Mouse (Mus musculus) brain, embryonic 14.5 days (tissue): Measurements from ENCODE around the gene Egfl6. TPM values are rescaled to one million over a fixed set of nuclear protein-coding genes. Genes with fewer than 3 reads are reported as not detected.
A peak's percentile ranks its signal among the peaks of the same experiment; 100 is the strongest.

Experiments used
- DNase-seq: peaks from one replicate; pipeline ENCODE4 v3.0.0-alpha.2; 2011; ENCODE audit warnings: low read depth
- CTCF ChIP-seq: fragments of 200-500 bp; IDR thresholded peaks from 2 replicates; pipeline ENCODE4 v1.5.1; 2012; ENCODE audit warnings: inconsistent platforms, mild to moderate bottlenecking, moderate library complexity, borderline replicate concordance; ENCODE audit not compliant: insufficient read depth, insufficient read length; ENCODE audit errors: extremely low read depth
- POLR2A ChIP-seq: fragments of 200-500 bp; IDR thresholded peaks from 2 replicates; pipeline ENCODE4 v1.6.1; 2012; ENCODE audit warnings: mild to moderate bottlenecking, inconsistent platforms, borderline replicate concordance; ENCODE audit not compliant: poor library complexity, insufficient read depth, insufficient read length, severe bottlenecking; ENCODE audit errors: extremely low read depth
- polyA plus RNA-seq: library from polyadenylated mRNA; depleted of rRNA; stranded (reverse); fragments of >200 nt; gene quantifications from 2 replicates; pipeline ENCODE4 v1.2.3, GENCODE M21; 2012; rRNA removed

The Egfl6 gene
- polyA plus RNA-seq, result 4.2 and 7.9 TPM in 2 replicates

DNA sequence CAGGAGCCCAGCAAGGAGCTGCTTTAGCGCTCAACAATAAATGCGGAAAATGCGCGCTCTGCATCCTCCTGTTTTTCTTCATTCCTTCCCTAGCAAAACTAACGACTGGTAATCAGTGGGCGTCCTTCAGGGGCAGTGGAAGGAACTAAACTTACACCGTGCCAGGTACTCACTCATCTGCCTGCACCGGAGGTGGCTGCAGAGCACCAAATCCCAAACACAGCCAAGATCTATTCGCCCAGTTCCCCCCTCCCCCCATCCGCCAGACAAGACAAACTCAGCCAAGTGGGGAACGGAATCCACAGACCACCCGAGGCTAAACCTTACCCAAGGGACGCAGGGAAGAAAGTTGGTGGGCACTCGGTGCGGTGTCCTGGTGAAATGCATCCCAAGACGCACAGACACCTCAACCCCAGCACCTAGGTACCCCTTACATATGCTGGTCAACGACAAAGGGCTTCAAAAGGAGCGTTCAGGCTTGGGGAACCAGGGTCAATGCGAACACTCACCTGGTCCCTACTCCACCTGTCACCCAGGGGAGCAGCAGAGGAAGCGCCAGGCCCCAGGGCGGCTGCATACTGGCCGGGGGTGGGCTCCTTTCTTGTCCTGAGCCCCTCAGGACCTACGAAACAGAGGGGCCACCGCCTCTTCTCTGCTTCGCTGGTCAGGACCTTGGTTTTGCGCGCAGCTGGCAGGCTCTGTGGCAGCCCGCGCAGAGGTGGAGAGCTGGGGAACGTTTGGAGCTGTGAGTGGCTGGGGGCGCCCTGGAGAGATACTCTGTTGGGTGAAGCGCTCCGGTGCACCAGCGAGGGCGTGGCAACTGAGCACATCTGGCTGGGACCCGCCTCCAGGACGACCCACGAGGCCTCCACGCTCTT is at the start of gene Egfl6:
TSS of gene Egfl6 (minus strand) at position 774 of the 878 bp plus-strand sequence.
- peak; percentile 10 for DNase-seq
- no peak for TF ChIP-seq CTCF
- no peak for TF ChIP-seq POLR2A

DNA sequence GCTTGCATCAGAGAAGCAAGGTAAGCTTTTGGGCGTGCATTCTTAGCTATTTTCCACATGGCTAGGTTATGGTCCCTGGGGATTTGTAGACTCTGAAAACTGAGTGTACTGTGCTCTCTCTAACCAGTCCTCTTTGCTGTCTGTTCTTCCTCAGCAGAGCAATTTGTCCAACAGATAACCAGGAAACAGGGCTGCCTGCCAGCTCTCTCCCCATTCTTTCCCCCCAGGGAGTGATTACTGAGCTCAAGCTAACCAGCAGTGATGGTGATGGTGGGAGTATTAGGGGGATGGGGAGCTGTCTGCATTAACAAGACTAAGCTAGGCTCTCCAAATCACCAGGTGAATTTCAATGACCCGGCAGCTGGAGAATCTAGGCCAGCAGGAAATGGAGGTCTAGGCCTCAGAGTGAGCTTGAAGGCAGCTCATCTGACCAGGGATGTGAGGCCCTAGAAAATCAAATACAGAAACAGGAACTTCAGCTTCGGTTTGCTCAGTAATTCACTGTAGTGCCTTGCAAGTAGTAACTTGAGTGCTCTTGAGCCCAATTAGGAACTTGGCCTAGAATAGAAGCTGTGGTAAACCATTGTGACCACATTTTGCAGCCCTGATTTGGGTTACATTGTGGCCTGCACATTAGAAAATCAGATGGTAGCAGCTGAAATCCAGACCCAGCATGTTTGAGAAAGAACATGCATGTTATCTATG is 41.5 kb upstream of the Egfl6 start:
- no peak for TF ChIP-seq POLR2A
- no peak for TF ChIP-seq CTCF
- DNase-seq, result no peak

DNA sequence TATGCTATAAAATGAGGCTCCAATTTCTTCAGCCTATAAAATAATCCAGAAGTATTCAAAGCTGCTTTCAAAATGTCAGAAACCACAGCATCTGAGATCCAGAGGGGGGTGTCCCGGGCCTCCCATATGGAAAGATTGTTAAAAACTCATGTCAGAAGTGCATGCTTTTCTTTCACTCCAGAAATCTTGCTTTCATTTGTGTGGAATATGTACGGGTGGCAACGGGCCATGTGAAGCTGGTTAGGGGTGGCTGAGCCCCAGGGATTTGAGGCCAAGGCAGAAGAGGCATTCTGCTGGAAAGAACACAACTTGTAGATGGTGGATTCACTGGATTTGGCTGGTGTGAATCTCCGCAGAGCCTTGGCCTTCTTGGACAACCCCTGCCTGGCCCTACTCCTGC is 40.7 kb upstream of the Egfl6 start:
- no peak for TF ChIP-seq POLR2A
- no peak for TF ChIP-seq CTCF
- no peak for DNase-seq

DNA sequence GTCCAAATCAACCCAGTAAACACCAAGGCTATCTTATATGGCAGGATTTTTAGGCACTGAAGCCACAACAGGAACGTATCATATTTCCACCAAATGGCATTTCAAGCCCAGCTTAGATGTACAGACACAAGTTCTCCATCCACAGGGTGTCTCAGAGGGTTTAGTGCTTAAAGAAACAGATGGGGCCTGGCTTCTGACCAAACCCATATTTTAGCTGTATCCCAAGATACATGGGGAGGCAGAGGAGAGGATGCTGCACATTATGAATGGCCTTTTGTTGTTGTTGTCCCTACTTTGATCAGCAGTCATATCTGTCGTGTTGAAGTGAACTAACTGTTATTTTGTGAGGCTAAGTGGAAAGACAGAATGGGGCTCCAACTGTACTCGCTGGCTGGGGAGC is 37.7 kb upstream of the Egfl6 start:
- DNase-seq, result peak; percentile 42
- TF ChIP-seq CTCF (no peak), POLR2A (no peak)

DNA sequence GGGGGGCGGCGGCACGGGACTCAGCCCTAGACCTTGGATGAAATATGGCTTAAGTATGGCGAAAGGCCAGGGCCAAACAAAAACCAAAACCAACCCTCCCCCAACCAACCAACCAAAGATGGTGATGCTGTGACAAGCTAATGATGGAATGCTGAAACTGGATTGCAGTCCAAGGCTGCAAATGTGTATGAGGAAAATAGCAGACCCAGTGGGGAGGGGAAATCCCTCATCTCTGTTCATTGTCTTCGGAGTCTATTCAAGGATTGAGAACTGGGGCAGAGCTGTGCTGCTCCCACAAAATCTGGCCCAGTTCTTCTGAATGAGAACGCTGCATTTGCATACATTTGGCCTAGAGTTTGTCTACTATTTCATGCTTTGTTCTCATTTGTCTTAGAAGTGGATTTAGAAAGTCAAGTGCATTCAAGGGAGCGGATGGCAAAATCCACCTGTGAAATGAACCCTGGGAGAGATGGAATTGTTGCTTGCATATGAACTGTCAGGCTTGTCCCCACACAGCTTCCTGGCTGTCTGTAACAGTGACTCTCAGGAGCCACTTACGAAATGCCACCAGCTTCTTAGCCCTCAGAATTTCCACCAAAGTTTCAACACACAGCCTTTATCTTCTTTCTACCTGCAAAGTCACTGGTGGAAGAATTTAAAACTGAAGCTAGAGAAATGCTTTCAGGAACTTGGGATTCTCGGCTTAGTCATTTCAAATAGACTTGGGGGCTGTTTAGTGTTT is 36.2 kb upstream of the Egfl6 start:
- TF ChIP-seq CTCF, result no peak
- TF ChIP-seq POLR2A, result no peak
- DNase-seq, result peak; percentile 61

DNA sequence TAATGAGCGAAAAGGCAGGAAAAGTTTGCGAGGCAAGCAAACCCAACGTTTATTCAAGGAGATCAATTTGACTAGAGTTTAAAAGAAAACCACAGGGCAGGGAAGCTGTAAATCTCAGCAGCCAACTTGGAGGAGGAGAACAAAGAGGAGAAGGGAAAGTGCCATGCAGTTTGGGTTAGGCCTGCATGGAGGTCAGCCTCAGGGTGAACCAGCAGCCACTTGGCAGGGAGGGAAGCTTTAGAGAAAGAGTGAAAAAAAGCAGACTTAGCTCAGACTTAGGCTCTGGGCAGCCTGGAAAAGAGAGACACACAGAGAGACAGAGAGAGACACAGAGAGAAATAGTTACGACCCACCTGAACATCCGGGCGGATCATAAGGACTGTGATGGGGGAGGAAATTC is 35.4 kb upstream of the Egfl6 start:
- TF ChIP-seq POLR2A (no peak), CTCF (no peak)
- DNase-seq, result no peak

DNA sequence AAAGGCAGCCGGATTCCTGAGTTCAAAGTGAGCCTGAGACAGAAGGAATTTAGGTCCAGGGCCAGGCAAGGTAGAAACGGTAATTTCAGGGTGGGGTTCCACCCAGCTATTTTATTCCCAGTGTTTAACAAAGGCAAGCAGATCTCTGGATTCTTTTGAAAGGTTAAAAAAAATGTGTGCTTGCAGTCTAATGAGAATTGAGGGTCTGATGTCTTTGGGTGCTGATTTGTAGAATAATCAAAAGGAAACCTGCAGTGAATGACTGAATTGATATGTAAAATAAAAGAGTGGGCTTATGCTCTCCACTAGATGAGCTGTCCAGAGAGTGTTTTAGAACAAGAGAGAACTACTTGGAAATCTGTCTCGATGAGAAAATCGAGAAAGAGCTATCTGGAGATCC is 33.6 kb upstream of the Egfl6 start:
- TF ChIP-seq POLR2A (no peak), CTCF (no peak)
- DNase-seq, result no peak

DNA sequence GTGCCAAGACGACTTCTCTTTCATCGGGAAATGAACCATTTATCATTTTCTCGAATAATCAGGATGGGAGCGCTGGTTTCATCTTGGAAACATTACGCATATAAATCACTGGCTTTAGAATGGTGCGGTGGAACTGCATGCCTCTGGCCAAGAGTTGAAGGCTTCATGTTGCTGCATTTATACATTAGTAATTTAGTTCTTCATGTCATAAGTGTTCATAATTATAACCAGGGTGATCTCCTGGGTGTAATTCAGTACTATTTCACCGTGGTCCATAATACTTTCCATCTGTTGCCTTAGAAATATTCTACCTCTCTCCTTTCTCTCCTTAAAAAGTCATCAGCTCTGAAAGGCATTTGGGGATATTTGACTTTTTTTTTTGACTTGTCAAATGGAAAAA is 29.7 kb upstream of the Egfl6 start:
- no peak for DNase-seq
- no peak for TF ChIP-seq POLR2A
- TF ChIP-seq CTCF, result no peak

DNA sequence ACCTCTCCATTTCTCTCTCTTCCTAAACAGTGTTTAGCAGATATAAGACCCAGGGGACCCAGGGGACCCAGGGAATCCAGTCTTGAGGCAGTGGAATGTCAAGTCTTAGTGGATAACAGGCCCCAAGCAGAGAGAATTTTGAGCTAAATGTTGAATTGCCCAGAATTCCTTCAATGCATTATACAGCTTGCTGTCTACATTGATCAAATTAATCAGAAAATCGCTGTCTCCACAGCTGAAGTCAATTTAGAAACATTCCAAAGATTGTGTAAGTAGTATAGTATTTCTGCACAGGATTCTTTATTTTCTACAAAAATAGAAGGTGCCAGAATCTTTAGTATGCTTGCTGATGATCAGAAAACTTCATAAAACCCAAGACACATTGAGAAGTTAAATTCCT is 9.4 kb downstream of the Egfl6 start:
- no peak for TF ChIP-seq POLR2A
- TF ChIP-seq CTCF, result no peak
- no peak for DNase-seq

DNA sequence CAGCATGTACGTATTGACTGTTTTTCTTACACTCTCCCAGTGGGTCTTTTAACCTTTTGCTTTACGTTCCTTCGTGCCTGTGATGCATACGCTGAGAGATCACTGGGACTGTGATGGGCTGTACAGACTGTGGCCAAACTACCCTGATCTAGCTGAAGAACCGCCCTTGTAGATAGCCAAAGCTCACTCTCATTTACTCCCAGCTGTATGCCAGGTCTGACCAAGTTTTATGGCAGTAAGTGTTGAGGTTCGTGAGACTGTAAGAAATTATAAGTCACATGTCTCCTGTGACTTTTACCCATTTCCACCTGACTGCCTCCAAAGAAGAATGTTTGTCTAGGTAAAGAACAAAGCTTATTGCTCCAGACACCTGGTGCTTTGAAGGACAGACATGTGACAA is 19.5 kb downstream of the Egfl6 start:
- no peak for TF ChIP-seq CTCF
- TF ChIP-seq POLR2A, result no peak
- no peak for DNase-seq

DNA sequence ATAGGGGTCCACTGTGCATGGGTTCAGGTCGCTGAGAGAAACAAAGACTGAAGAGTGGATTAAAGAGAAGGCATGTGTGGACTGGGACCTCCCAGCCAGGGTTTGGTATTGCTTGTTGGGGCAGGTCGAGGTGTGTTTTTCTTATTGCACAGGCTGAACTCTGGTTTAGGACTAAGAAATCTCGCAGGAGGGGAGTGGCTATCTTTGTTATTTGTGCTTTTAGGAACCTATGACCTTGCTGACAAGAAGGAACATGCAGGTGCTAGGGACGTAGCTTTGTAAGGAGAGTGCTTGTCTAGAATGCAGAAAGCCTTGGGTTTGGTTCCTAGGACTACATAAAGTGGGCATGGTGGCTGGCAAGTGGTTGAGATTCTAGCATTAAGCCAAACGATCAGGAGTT is 20.1 kb downstream of the Egfl6 start:
- TF ChIP-seq POLR2A (no peak), CTCF (no peak)
- no peak for DNase-seq
